Mouse (Mus musculus) cortical plate, adult 2 months (tissue): ENCODE measurements around the gene Timm44.

Experiments used
- CTCF ChIP-seq: fragments of 200-500 bp; IDR thresholded peaks from 2 replicates; pipeline ENCODE4 v1.5.1; 2011; ENCODE audit warnings: mild to moderate bottlenecking, control low read depth, low read length; ENCODE audit not compliant: insufficient read depth; ENCODE audit errors: extremely low read depth
- POLR2A ChIP-seq: fragments of 200-500 bp; IDR thresholded peaks from 2 replicates; pipeline ENCODE4 v1.6.1; 2011; ENCODE audit warnings: mild to moderate bottlenecking, low read length, control low read depth; ENCODE audit not compliant: insufficient read depth; ENCODE audit errors: extremely low read depth

- TF ChIP-seq POLR2A = 0 out of 2 replicates have a peak, but pooled peaks have one; percentile 5
- TF ChIP-seq CTCF = no peak
Measured at GRCm38 (mm10) chr8:4276111-4276465, 375 bp upstream of the Timm44 start.
